Mouse (Mus musculus) heart, embryonic 10.5 days (tissue): ENCODE results near the gene Pip4k2a. TPM values are rescaled to one million over a fixed set of nuclear protein-coding genes. Genes with fewer than 3 reads are reported as not detected.

ENCODE experiments used
- DNase-seq: peaks from one replicate; pipeline ENCODE4 v3.0.0-alpha.2; 2017; ENCODE audit warnings: low spot score
- H3K27ac ChIP-seq: fragments of 300-500 bp; sonication (generic); 2 replicates; pipeline ENCODE4 v1.5.1; 2016; ENCODE audit warnings: mild to moderate bottlenecking
- H3K27me3 ChIP-seq: fragments of 300-500 bp; sonication (generic); 2 replicates; pipeline ENCODE4 v1.6.1; 2016; ENCODE audit warnings: mild to moderate bottlenecking; ENCODE audit not compliant: poor library complexity, insufficient read depth, severe bottlenecking
- H3K36me3 ChIP-seq: fragments of 300-500 bp; sonication (generic); 2 replicates; pipeline ENCODE4 v1.6.1; 2016; ENCODE audit warnings: mild to moderate bottlenecking, moderate library complexity
- H3K4me1 ChIP-seq: fragments of 300-500 bp; sonication (generic); 2 replicates; pipeline ENCODE4 v1.6.1; 2016; ENCODE audit warnings: mild to moderate bottlenecking
- H3K4me3 ChIP-seq: fragments of 300-500 bp; sonication (generic); 2 replicates; pipeline ENCODE4 v1.5.1; 2016; ENCODE audit warnings: mild to moderate bottlenecking, moderate library complexity
- H3K9me3 ChIP-seq: fragments of 300-500 bp; sonication (generic); 2 replicates; pipeline ENCODE4 v1.6.1; 2016; ENCODE audit warnings: mild to moderate bottlenecking, moderate library complexity
- WGBS: fragments of 180-500 bp; shearing (Covaris S2); methylation state at CpG from one replicate; pipeline ENCODE4 v1.1.7; 2016; 5-methylcytosine and 5-hydroxymethylcytosine counted together
- polyA plus RNA-seq: library from polyadenylated mRNA; unstranded; fragments of >200 nt; fragmentation: Nextera tagmentation; extraction: Ambion mirVana; gene quantifications from 2 replicates; pipeline ENCODE4 v1.2.1, GENCODE M21; 2016

The Pip4k2a gene
- polyA plus RNA-seq, 1 experiment from 2014 or later: 12.0 TPM

GRCm38 (mm10) chr2:18974882-18975645, 22.9 kb downstream of the Pip4k2a start:
- Histone ChIP-seq H3K9me3 (0 out of 2 replicates have a peak, but pooled peaks cover 4% of the 10 kb centered on the region), H3K27ac (no peak overlapping the region), H3K4me1 (peaks cover 17% of the 10 kb centered on the region), H3K4me3 (no peak overlapping the region), H3K36me3 (peaks cover 8% of the 10 kb centered on the region; the same call in 1 of the 2 replicates), H3K27me3 (no peaks in the 10 kb centered on the region)
- DNase-seq: no peak
- WGBS: 58% methylated on average over 4 of the region's 4 CpGs

GRCm38 (mm10) chr2:18971564-18971963, 26.4 kb downstream of the Pip4k2a start:
- no peak overlapping the region for H3K4me3 ChIP-seq
- 0 out of 2 replicates have a peak, but pooled peaks cover 4% of the 10 kb centered on the region for H3K9me3 ChIP-seq
- no peak for DNase-seq
- WGBS: 76% methylated on average over 3 of the region's 3 CpGs
- H3K36me3 ChIP-seq: peaks cover 8% of the 10 kb centered on the region; the same call in 1 of the 2 replicates
- H3K27ac ChIP-seq: no peak overlapping the region
- no peaks in the 10 kb centered on the region for H3K27me3 ChIP-seq
- peaks cover 26% of the 10 kb centered on the region for H3K4me1 ChIP-seq

- WGBS: 66% methylated on average over 2 of the region's 2 CpGs
- peaks cover 26% of the 10 kb centered on the region for H3K4me1 ChIP-seq
Measured at GRCm38 (mm10) chr2:18970461-18970860, 27.5 kb downstream of the Pip4k2a start.

DNA sequence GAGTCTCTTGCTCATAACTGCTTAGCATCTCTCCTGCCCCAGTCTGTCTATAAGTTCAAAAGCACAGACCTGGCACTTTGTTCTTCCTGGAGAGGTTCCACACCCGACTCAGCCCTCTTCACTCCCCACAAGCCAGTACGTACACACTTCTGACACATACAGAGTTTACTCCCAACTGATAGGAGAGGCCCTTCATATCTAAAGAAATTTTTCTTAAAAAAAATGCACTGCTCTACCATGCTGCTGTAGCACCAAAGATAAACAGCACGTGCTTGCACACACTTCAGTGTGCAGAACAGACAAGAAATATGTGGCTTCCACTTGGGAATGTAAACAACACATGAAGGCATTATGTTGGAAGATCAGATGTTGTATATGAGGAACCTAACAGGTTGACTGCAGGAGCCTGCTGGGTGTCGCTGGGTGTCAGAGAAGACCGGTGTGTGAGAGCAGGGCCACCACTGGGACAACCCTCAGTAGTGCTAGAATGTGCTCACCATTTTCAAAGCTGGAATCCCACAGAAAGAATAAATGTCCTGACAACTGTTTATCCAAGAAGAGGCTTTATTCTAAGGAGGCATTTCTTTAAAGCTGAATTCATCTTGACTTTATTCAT, 28.8 kb downstream of the Pip4k2a start:
- Histone ChIP-seq H3K36me3 (peaks cover 8% of the 10 kb centered on the region; the same call in 1 of the 2 replicates), H3K27ac (no peak overlapping the region), H3K4me1 (peaks cover 26% of the 10 kb centered on the region), H3K4me3 (no peak overlapping the region), H3K27me3 (no peaks in the 10 kb centered on the region), H3K9me3 (0 out of 2 replicates have a peak, but pooled peaks cover 4% of the 10 kb centered on the region)
- no peak for DNase-seq
- 61% methylated on average over 5 of the region's 5 CpGs for WGBS

More at GRCm38 (mm10) chr2:18970461-18970860, 27.5 kb downstream of the Pip4k2a start:
- Histone ChIP-seq H3K27ac (no peak overlapping the region), H3K4me3 (no peak overlapping the region), H3K27me3 (no peaks in the 10 kb centered on the region), H3K9me3 (0 out of 2 replicates have a peak, but pooled peaks cover 4% of the 10 kb centered on the region), H3K36me3 (peaks cover 8% of the 10 kb centered on the region; the same call in 1 of the 2 replicates)
- no peak for DNase-seq

DNA sequence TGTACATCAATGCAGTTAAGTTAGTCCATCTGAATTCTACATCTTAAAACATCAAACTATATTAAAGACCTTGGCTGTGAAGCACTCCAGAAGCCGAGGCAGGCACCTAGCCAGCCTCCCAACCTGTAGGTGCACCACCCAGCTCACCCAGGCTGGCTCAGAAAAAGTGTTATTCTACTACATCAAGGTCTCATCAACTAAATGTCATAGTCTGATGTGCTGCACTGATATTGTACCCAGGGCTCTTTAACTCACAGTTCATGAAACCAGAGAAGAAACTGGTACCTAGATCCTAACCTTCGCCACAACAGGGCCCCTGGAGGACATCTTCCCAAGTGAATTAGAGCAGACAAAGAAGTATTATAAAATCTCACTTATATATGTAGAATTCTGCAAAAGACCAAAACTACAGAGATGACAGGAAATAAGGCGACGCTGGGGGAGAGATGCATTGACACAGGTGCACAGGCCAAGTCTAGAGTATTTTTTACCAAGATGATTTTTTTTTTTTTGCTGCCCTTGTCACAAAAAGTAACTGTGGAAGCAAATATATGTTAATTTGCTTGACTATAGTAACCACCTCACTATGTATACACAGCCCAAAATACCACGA, 30.4 kb downstream of the Pip4k2a start:
- Histone ChIP-seq H3K4me3 (no peak overlapping the region), H3K36me3 (no peaks in the 10 kb centered on the region), H3K27ac (no peak overlapping the region), H3K4me1 (peaks cover 26% of the 10 kb centered on the region), H3K27me3 (no peaks in the 10 kb centered on the region), H3K9me3 (no peaks in the 10 kb centered on the region)
- DNase-seq: no peak
- WGBS: 93% methylated on average over 5 of the region's 5 CpGs

DNA sequence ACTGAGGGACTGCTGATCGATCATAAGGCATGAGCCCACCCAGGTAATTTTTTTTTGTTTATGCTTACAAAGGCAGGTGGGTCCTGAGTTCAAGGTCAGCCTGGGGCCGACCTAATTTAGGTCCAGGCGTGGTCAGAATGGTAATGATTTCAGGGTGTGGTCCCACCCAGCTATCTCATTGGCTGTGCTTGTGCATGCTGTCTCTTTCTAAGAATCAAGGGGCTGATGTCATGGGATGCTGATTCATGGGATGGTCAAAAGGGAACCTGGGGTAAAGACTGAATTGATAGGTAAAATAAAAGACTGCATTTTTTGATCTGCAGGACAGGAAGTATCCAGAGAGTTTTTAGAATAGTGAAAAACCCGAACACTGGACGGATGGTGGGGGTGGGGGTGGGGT, 31.4 kb downstream of the Pip4k2a start:
- Histone ChIP-seq H3K4me3 (no peak overlapping the region), H3K4me1 (peaks cover 26% of the 10 kb centered on the region), H3K36me3 (no peaks in the 10 kb centered on the region), H3K27me3 (no peaks in the 10 kb centered on the region), H3K9me3 (no peaks in the 10 kb centered on the region), H3K27ac (no peak overlapping the region)
- DNase-seq: no peak
- WGBS: 87% methylated on average over 5 of the region's 5 CpGs

GRCm38 (mm10) chr2:18965950-18966349, 32.0 kb downstream of the Pip4k2a start:
- Histone ChIP-seq H3K9me3 (no peaks in the 10 kb centered on the region), H3K36me3 (no peaks in the 10 kb centered on the region), H3K4me1 (peaks cover 25% of the 10 kb centered on the region), H3K27ac (no peak overlapping the region), H3K4me3 (no peak overlapping the region), H3K27me3 (no peaks in the 10 kb centered on the region)
- DNase-seq: no peak
- 86% methylated on average over 2 of the region's 2 CpGs for WGBS

GRCm38 (mm10) chr2:18965108-18965507, 32.8 kb downstream of the Pip4k2a start:
- 76% methylated on average over 3 of the region's 3 CpGs for WGBS
- Histone ChIP-seq H3K4me3 (no peak overlapping the region), H3K4me1 (peaks cover 27% of the 10 kb centered on the region), H3K9me3 (no peaks in the 10 kb centered on the region), H3K27me3 (no peaks in the 10 kb centered on the region), H3K36me3 (no peaks in the 10 kb centered on the region), H3K27ac (no peak overlapping the region)
- no peak for DNase-seq

DNA sequence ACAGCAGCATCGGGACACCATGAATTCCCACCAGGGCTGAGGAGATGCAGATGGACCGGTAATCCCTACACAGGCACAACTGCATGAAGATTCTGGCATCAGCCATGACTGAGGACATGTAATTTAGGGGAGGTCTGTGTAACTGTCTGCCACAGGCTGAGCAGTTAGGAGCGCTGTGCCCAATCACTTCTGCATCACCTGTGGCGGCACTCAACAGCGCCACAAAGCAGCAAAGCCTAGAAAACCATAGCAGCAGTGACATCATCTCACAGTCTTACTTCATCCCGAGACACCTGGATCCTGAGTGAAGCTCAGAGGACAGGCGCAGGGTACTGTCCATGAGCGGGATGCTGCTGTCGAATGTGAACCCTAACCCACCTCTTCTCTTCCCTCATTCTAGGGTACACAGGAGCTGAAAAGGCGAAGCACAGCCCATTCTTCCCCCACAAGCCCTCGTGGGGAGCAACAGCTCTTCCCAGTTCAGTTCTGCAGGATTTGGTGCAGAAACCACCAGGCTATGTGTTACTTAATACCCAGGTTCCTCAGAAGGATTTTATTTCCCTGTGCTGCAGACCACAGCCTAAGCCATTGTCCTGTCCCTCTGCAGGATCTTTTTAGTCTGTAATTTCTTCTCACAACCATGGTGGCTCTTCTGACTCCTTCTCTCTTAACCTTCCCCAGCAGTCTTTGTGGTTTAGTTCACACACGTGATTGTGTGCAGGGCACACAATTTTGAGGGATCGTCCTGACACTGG, 34.5 kb downstream of the Pip4k2a start:
- 81% methylated on average over 13 of the region's 13 CpGs for WGBS

DNA sequence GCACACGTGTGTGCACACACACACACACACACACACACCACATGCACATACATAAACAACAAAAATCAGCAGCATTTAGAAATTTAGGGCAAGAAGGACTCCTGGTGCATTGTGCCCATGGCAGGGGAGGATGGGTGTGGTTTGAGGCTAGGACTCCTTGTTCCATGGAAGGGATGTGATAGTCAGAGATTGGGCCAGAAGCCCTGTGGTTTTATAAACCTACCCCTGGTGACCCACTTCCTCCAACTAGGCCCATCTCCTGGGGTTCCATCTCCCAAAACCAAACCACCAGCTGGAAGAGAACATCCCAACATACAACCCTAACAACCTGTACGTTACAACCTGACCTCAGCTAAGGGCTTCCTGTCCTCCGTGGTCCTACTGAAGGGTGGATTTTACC, 35.4 kb downstream of the Pip4k2a start:
- Histone ChIP-seq H3K36me3 (no peaks in the 10 kb centered on the region), H3K27ac (no peak overlapping the region), H3K9me3 (no peaks in the 10 kb centered on the region), H3K27me3 (no peaks in the 10 kb centered on the region), H3K4me3 (no peak overlapping the region), H3K4me1 (peaks cover 25% of the 10 kb centered on the region)
- WGBS: 79% methylated on average over 3 of the region's 3 CpGs
- no peak for DNase-seq

More for the DNA sequence above, 34.5 kb downstream of the Pip4k2a start:
- Histone ChIP-seq H3K9me3 (no peaks in the 10 kb centered on the region), H3K4me3 (no peak overlapping the region), H3K27ac (no peak overlapping the region), H3K4me1 (peaks cover 16% of the 10 kb centered on the region), H3K27me3 (no peaks in the 10 kb centered on the region), H3K36me3 (no peaks in the 10 kb centered on the region)
- no peak for DNase-seq

DNA sequence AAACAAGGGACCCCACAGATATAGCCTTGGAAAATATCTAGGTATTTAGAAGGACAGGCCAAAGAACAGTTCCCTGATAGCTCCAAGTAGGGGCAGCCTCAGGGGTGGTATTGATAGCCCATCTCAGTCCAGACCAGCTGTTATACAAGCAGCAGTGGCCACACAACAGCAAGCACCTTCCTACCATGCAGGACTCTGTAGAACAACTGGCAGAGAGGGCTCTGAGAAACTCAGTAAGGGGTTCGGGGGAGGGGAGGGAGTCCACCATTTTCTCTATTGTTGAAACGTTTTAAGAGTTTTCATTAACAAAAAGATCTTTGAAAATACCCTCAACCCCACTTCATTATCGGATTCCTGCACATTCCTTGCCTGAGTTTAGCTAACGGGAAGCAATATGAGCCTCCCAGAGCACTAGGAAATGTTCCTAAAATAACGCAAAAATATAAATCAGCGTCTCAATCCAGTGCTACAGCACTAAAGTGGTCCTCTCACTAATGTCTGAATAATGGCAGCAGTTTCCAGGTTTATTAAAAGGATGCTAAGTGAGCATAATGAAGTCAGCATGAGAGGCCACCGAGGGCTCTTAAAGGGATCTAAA, 37.5 kb downstream of the Pip4k2a start:
- Histone ChIP-seq H3K27ac (no peak overlapping the region), H3K4me3 (no peak overlapping the region), H3K4me1 (peaks cover 44% of the 10 kb centered on the region), H3K36me3 (no peaks in the 10 kb centered on the region), H3K9me3 (no peaks in the 10 kb centered on the region), H3K27me3 (no peaks in the 10 kb centered on the region)
- no peak for DNase-seq
- WGBS: 61% methylated on average over 7 of the region's 7 CpGs

GRCm38 (mm10) chr2:18959558-18959957, 38.4 kb downstream of the Pip4k2a start:
- H3K4me3 ChIP-seq: no peak overlapping the region
- H3K27me3 ChIP-seq: no peaks in the 10 kb centered on the region
- H3K36me3 ChIP-seq: no peaks in the 10 kb centered on the region
- H3K27ac ChIP-seq: no peak overlapping the region
- DNase-seq: no peak
- WGBS: 92% methylated on average over 5 of the region's 5 CpGs
- H3K4me1 ChIP-seq: peaks cover 46% of the 10 kb centered on the region
- H3K9me3 ChIP-seq: no peaks in the 10 kb centered on the region
